Mouse (Mus musculus) thymus, adult 18-20 months (tissue): ENCODE results near the gene Olfr472.
"Not testable (repeated sequence)": the region's sequence is repeated elsewhere in the genome, so short reads cannot be mapped to it uniquely, and the experiment has no call there.

Experiments used
- DNase-seq, 2 experiments: peaks; one replicate each; pipeline ENCODE4 v3.0.0; 2022; ENCODE audit warnings: mixed read lengths in 2 of 2

Gene Olfr472

GRCm38 (mm10) chr7:107897602-107898001, at the start of gene Olfr472:
Olfr472 (plus strand) TSS chr7:107897902.
- DNase-seq, result no peak

GRCm38 (mm10) chr7:107930146-107930545, 32.4 kb downstream of the Olfr472 start, which contains the start of gene Olfr473:
Olfr473 (plus strand) TSS chr7:107930446.
- no peak for DNase-seq

- DNase-seq, result not testable (repeated sequence)
Measured at GRCm38 (mm10) chr7:107952539-107952938, 54.8 kb downstream of the Olfr472 start.

- no peak for DNase-seq
Measured at GRCm38 (mm10) chr7:107954343-107954742, 56.6 kb downstream of the Olfr472 start, which contains the start of gene Olfr474. Olfr474 (plus strand) TSS chr7:107954643.
